Mouse (Mus musculus) forebrain, postnatal 0 days (tissue): ENCODE data around the gene Pik3cd. TPM values are rescaled to one million over a fixed set of nuclear protein-coding genes. Genes with fewer than 3 reads are reported as not detected.

Experiments used
- ATAC-seq: fragments of 200-750 bp; cut with Nextera tagmentation; 2 replicates; pipeline ENCODE4 v1.8.0; 2017; ENCODE audit warnings: mild to moderate bottlenecking, moderate library complexity
- DNase-seq: peaks from one replicate; pipeline ENCODE4 v3.0.0-alpha.2; 2015
- H3K27ac ChIP-seq: fragments of 300-500 bp; sonication (generic); 2 replicates; pipeline ENCODE4 v1.5.1; 2014; ENCODE audit warnings: low read depth, mild to moderate bottlenecking, antibody characterized with exemption, low read length, moderate library complexity, mixed read lengths
- H3K27me3 ChIP-seq: fragments of 300-500 bp; sonication (generic); 2 replicates; pipeline ENCODE4 v1.6.1; 2014; ENCODE audit warnings: mild to moderate bottlenecking, low read length, mixed read lengths; ENCODE audit not compliant: insufficient read depth
- H3K36me3 ChIP-seq: fragments of 300-500 bp; sonication (generic); 2 replicates; pipeline ENCODE4 v1.6.1; 2014; ENCODE audit warnings: mild to moderate bottlenecking, moderate library complexity; ENCODE audit not compliant: insufficient read depth
- H3K4me1 ChIP-seq: fragments of 300-500 bp; sonication (generic); 2 replicates; pipeline ENCODE4 v1.6.1; 2014; ENCODE audit warnings: antibody characterized with exemption; ENCODE audit not compliant: insufficient read depth
- H3K4me2 ChIP-seq: fragments of 300-500 bp; sonication (generic); 2 replicates; pipeline ENCODE4 v1.6.1; 2014; ENCODE audit warnings: low read depth, mild to moderate bottlenecking, moderate library complexity
- H3K4me3 ChIP-seq: fragments of 300-500 bp; sonication (generic); 2 replicates; pipeline ENCODE4 v1.5.1; 2014; ENCODE audit warnings: low read depth, low read length, mixed read lengths
- H3K9ac ChIP-seq: fragments of 300-500 bp; sonication (generic); 2 replicates; pipeline ENCODE4 v1.6.1; 2014; ENCODE audit warnings: mild to moderate bottlenecking
- H3K9me3 ChIP-seq: fragments of 300-500 bp; sonication (generic); 2 replicates; pipeline ENCODE4 v1.6.1; 2016; ENCODE audit warnings: low read length
- CTCF ChIP-seq: sonication (generic); IDR thresholded peaks from 2 replicates; pipeline ENCODE4 v1.5.1; 2016; ENCODE audit warnings: antibody characterized with exemption, control low read depth, low read depth
- WGBS: fragments of 180-500 bp; shearing (Covaris S2); extraction: QIAGEN DNeasy Blood & Tissue Kit; methylation state at CpG from one replicate; pipeline ENCODE4 v1.1.7; 2014; 5-methylcytosine and 5-hydroxymethylcytosine counted together
- polyA plus RNA-seq: library from polyadenylated mRNA; unstranded; fragments of >200 nt; fragmentation: Nextera tagmentation; extraction: Ambion mirVana; gene quantifications from 2 replicates; pipeline ENCODE4 v1.2.1, GENCODE M21; 2015
- total RNA-seq: library from RNA; depleted of rRNA; stranded (reverse); fragments of >200 nt; gene quantifications from 2 replicates; pipeline ENCODE4 v1.2.3, GENCODE M21; 2014

Gene Pik3cd
- total and polyA plus RNA-seq, 2 experiments from 2014 or later: 11.7 to 17.0 TPM

GRCm38 (mm10) chr4:149663849-149664503 lies 38.4 kb downstream of the Pik3cd start:
- Histone ChIP-seq H3K9me3 (no peaks in the 10 kb centered on the region), H3K9ac (no peak overlapping the region), H3K27me3 (no peaks in the 10 kb centered on the region), H3K36me3 (peaks cover 29% of the 10 kb centered on the region; the same call in 1 of the 2 replicates), H3K4me1 (no peaks in the 10 kb centered on the region), H3K4me3 (no peak overlapping the region), H3K4me2 (no peak overlapping the region), H3K27ac (no peak overlapping the region)
- DNase-seq (no peak), ATAC-seq (no peak)
- no peak for TF ChIP-seq CTCF
- 83% methylated on average over 7 of the region's 7 CpGs for WGBS

- Histone ChIP-seq H3K9me3 (no peaks in the 10 kb centered on the region), H3K4me3 (no peak overlapping the region), H3K9ac (no peak overlapping the region), H3K27me3 (no peaks in the 10 kb centered on the region), H3K36me3 (peaks cover 42% of the 10 kb centered on the region), H3K27ac (no peak overlapping the region), H3K4me1 (no peaks in the 10 kb centered on the region), H3K4me2 (no peak overlapping the region)
- DNase-seq: no peak
- TF ChIP-seq CTCF: no peak
- WGBS: 92% methylated on average over 14 of the region's 14 CpGs
- no peak for ATAC-seq
Observed at GRCm38 (mm10) chr4:149661967-149662589, 40.3 kb downstream of the Pik3cd start.

- no peak overlapping the region for H3K4me3 ChIP-seq
- H3K4me1 ChIP-seq: no peaks in the 10 kb centered on the region
- ATAC-seq: no peak
- H3K9ac ChIP-seq: no peak overlapping the region
- H3K9me3 ChIP-seq: no peaks in the 10 kb centered on the region
- no peak overlapping the region for H3K4me2 ChIP-seq
- no peaks in the 10 kb centered on the region for H3K27me3 ChIP-seq
- TF ChIP-seq CTCF: no peak
- peaks cover 53% of the 10 kb centered on the region for H3K36me3 ChIP-seq
- no peak overlapping the region for H3K27ac ChIP-seq
- DNase-seq: no peak
- WGBS: 86% methylated on average over 7 of the region's 7 CpGs
Observed at GRCm38 (mm10) chr4:149660598-149660997, 41.8 kb downstream of the Pik3cd start.

- 76% methylated on average over 25 of the region's 25 CpGs for WGBS
- H3K36me3 ChIP-seq: peaks cover 56% of the 10 kb centered on the region
- no peak overlapping the region for H3K4me2 ChIP-seq
- no peaks in the 10 kb centered on the region for H3K9me3 ChIP-seq
- no peak overlapping the region for H3K9ac ChIP-seq
- DNase-seq (no peak), ATAC-seq (no peak)
- H3K4me1 ChIP-seq: no peaks in the 10 kb centered on the region
- H3K4me3 ChIP-seq: no peak overlapping the region
- no peak overlapping the region for H3K27ac ChIP-seq
- no peak for TF ChIP-seq CTCF
- H3K27me3 ChIP-seq: no peaks in the 10 kb centered on the region
Observed at GRCm38 (mm10) chr4:149659495-149660116, 42.8 kb downstream of the Pik3cd start.

GRCm38 (mm10) chr4:149657858-149658416 lies 44.4 kb downstream of the Pik3cd start:
- Histone ChIP-seq H3K9me3 (no peaks in the 10 kb centered on the region), H3K4me3 (no peak overlapping the region), H3K9ac (no peak overlapping the region), H3K4me1 (no peaks in the 10 kb centered on the region), H3K27ac (no peak overlapping the region), H3K27me3 (no peaks in the 10 kb centered on the region), H3K36me3 (peaks cover 72% of the 10 kb centered on the region), H3K4me2 (no peak overlapping the region)
- DNase-seq (no peak), ATAC-seq (no peak)
- TF ChIP-seq CTCF: no peak
- 83% methylated on average over 11 of the region's 11 CpGs for WGBS

- no peaks in the 10 kb centered on the region for H3K27me3 ChIP-seq
- ATAC-seq: 0 out of 2 replicates have a peak, but pooled peaks have one; percentile 32
- H3K27ac ChIP-seq: no peak overlapping the region
- no peak overlapping the region for H3K4me2 ChIP-seq
- peak; percentile 41 for DNase-seq
- peaks cover 88% of the 10 kb centered on the region for H3K36me3 ChIP-seq
- H3K9ac ChIP-seq: no peak overlapping the region
- no peak overlapping the region for H3K4me3 ChIP-seq
- TF ChIP-seq CTCF: peak; percentile 82
- 95% methylated on average over 4 of the region's 4 CpGs for WGBS
- no peaks in the 10 kb centered on the region for H3K4me1 ChIP-seq
- no peaks in the 10 kb centered on the region for H3K9me3 ChIP-seq
Observed at GRCm38 (mm10) chr4:149654232-149654631, 48.1 kb downstream of the Pik3cd start.
